ENCODE assay signal across 11 mouse cellular contexts in genomic region chr19:16386514-16386913, GRCm38 (mm10). TPM values are rescaled to one million over a fixed set of nuclear protein-coding genes. Genes with fewer than 3 reads are reported as not detected.
DNase-seq lines count a peak whose midpoint lies in the region; ATAC-seq and TF ChIP-seq lines count a peak whose summit lies in the region.
"Had no signal": no experiment of that assay in that cellular context is flagged by ENCODE, and none has a peak within 500 bp of the region (broad histone marks: within the 10 kb centered on the region; RNA-seq: fewer than 3 reads in every experiment).

No protein-coding gene starts in this region.

- 34% methylated on average over 6 of the region's 6 CpGs for WGBS in forebrain, postnatal 0 days
- WGBS in forebrain, embryonic 14.5 days, result 33% methylated on average over 6 of the region's 6 CpGs
- WGBS in limb, embryonic 10.5 days, result 91% methylated on average over 6 of the region's 6 CpGs
- 76% methylated on average over 6 of the region's 6 CpGs for WGBS in liver, postnatal 0 days (ENCODE audit: insufficient replicate concordance)

- DNase-seq in forebrain, postnatal 0 days, result peak; percentile 35
- DNase-seq in forebrain, embryonic 14.5 days (ENCODE audit: low spot score), result no peak
- peak; percentile 52 to 57 for DNase-seq in left cerebral cortex, adult 18-20 months (ENCODE audit: low spot score in 2 of 2)
- DNase-seq in left cerebral cortex, postnatal 4 days, result no peak
- peak; percentile 35 for DNase-seq in MN1 (ENCODE audit: low spot score)
- peak; percentile 28 to 74 for DNase-seq in left cerebral cortex, postnatal 14 days (ENCODE audit: low spot score in 2 of 2)
- no peak for DNase-seq in limb, embryonic 10.5 days (ENCODE audit: low spot score)
- no peak for DNase-seq in liver, postnatal 0 days
- DNase-seq: cerebellum, adult 2 months; thymus, postnatal 36 days had no signal

- no peak overlapping the region for H3K4me2 ChIP-seq in forebrain, postnatal 0 days (ENCODE audit: low read depth)
- H3K4me2 ChIP-seq in forebrain, embryonic 14.5 days (ENCODE audit: low read length), result no peak overlapping the region
- H3K4me2 ChIP-seq in liver, postnatal 0 days (ENCODE audit: low read depth, low read length), result no peak overlapping the region
- H3K4me2 ChIP-seq: lung, embryonic 15.5 days had no signal

- TF ChIP-seq CTCF in forebrain, postnatal 0 days (IDR thresholded peaks at IDR 0.05; ENCODE audit: low read depth), result no peak
- no peak for TF ChIP-seq CTCF in liver, postnatal 0 days (IDR thresholded peaks at IDR 0.05; ENCODE audit: low read depth)

- no peak for TF ChIP-seq EP300 in liver, postnatal 0 days (IDR thresholded peaks at IDR 0.05; ENCODE audit: low read depth)

- no peak overlapping the region for H3K4me3 ChIP-seq in forebrain, postnatal 0 days (ENCODE audit: low read depth, low read length)
- no peak overlapping the region for H3K4me3 ChIP-seq in forebrain, embryonic 14.5 days (ENCODE audit: low read depth, low read length)
- H3K4me3 ChIP-seq in limb, embryonic 10.5 days, result no peak overlapping the region
- no peak overlapping the region for H3K4me3 ChIP-seq in liver, postnatal 0 days (ENCODE audit: low read depth, low read length)
- H3K4me3 ChIP-seq: lung, embryonic 15.5 days had no signal

- no peaks in the 10 kb centered on the region for H3K27me3 ChIP-seq in forebrain, postnatal 0 days (ENCODE audit: insufficient read depth, low read length)
- no peaks in the 10 kb centered on the region for H3K27me3 ChIP-seq in forebrain, embryonic 14.5 days (replicated peaks; ENCODE audit: control insufficient read depth, insufficient read depth, low read length)
- no peaks in the 10 kb centered on the region for H3K27me3 ChIP-seq in limb, embryonic 10.5 days (ENCODE audit: low read depth, poor library complexity, severe bottlenecking)
- no peaks in the 10 kb centered on the region for H3K27me3 ChIP-seq in liver, postnatal 0 days (ENCODE audit: insufficient read depth, low read length)
- H3K27me3 ChIP-seq: lung, embryonic 15.5 days had no signal

- intact Hi-C loops in left cerebral cortex, postnatal 4 days (cut with DNase I), result no loop called here
- intact Hi-C loops in left cerebral cortex, postnatal 14 days (cut with DNase I), result no loop called here

- H3K36me3 ChIP-seq in forebrain, postnatal 0 days (ENCODE audit: insufficient read depth), result peaks cover 5% of the 10 kb centered on the region; the same call in 1 of the 2 replicates
- peaks cover 10% of the 10 kb centered on the region; the same call in 1 of the 2 replicates for H3K36me3 ChIP-seq in forebrain, embryonic 14.5 days (ENCODE audit: control insufficient read depth, insufficient read depth, low read length)
- H3K36me3 ChIP-seq in limb, embryonic 10.5 days, result peaks cover 26% of the 10 kb centered on the region
- H3K36me3 ChIP-seq in liver, postnatal 0 days (replicated peaks; ENCODE audit: insufficient read depth, low read length), result peaks cover 24% of the 10 kb centered on the region
- H3K36me3 ChIP-seq: lung, embryonic 15.5 days had no signal

- H3K27ac ChIP-seq in forebrain, postnatal 0 days (ENCODE audit: low read depth, low read length), result no peak overlapping the region
- H3K27ac ChIP-seq in forebrain, embryonic 14.5 days (ENCODE audit: low read depth, low read length), result no peak overlapping the region
- H3K27ac ChIP-seq in limb, embryonic 10.5 days, result no peak overlapping the region
- H3K27ac ChIP-seq in liver, postnatal 0 days (ENCODE audit: low read depth), result no peak overlapping the region
- H3K27ac ChIP-seq: lung, embryonic 15.5 days had no signal

- H3K4me1 ChIP-seq in forebrain, postnatal 0 days (ENCODE audit: insufficient read depth), result no peaks in the 10 kb centered on the region
- peaks cover 13% of the 10 kb centered on the region; the same call in 1 of the 2 replicates for H3K4me1 ChIP-seq in forebrain, embryonic 14.5 days (ENCODE audit: control insufficient read depth, insufficient read depth, low read length)
- no peaks in the 10 kb centered on the region for H3K4me1 ChIP-seq in limb, embryonic 10.5 days
- no peaks in the 10 kb centered on the region for H3K4me1 ChIP-seq in liver, postnatal 0 days (ENCODE audit: insufficient read depth)

- ATAC-seq in forebrain, postnatal 0 days, result peak; percentile 59
- no peak for ATAC-seq in forebrain, embryonic 14.5 days
- ATAC-seq in liver, postnatal 0 days, result no peak

- H3K9ac ChIP-seq in forebrain, postnatal 0 days, result no peak overlapping the region
- no peak overlapping the region for H3K9ac ChIP-seq in forebrain, embryonic 14.5 days (ENCODE audit: low read length)
- no peak overlapping the region for H3K9ac ChIP-seq in liver, postnatal 0 days (replicated peaks)
- H3K9ac ChIP-seq: lung, embryonic 15.5 days had no signal

- H3K9me3 ChIP-seq in forebrain, postnatal 0 days (ENCODE audit: low read length), result no peaks in the 10 kb centered on the region
- no peaks in the 10 kb centered on the region for H3K9me3 ChIP-seq in forebrain, embryonic 14.5 days (replicated peaks; ENCODE audit: control insufficient read depth, low read length)
- no peaks in the 10 kb centered on the region for H3K9me3 ChIP-seq in limb, embryonic 10.5 days (replicated peaks)
- no peaks in the 10 kb centered on the region for H3K9me3 ChIP-seq in liver, postnatal 0 days (ENCODE audit: low read length)
- H3K9me3 ChIP-seq: lung, embryonic 15.5 days had no signal

RNA-seq across cellular contexts. Expression of gene Gna14, which starts 49.0 kb away (rescaled TPM):
- 0.46 and 0.62 TPM in 2 replicates for total RNA-seq in forebrain, postnatal 0 days (2014; rRNA removed)
- 0.42 and 0.56 TPM in 2 replicates for polyA plus RNA-seq in forebrain, postnatal 0 days (2015; fragmentation: Nextera tagmentation; extraction: Ambion mirVana)
- polyA plus RNA-seq in forebrain, embryonic 14.5 days (2014; fragmentation: Nextera tagmentation; extraction: Ambion mirVana), result 1.5 and 1.8 TPM in 2 replicates
- under 1 TPM; 0.16 to 0.67 TPM for total RNA-seq in left cerebral cortex, adult 18-20 months (2021)
- total RNA-seq in left cerebral cortex, postnatal 4 days (2021), result under 1 TPM; 0.36 to 0.68 TPM
- under 1 TPM; 0.33 to 0.40 TPM for total RNA-seq in left cerebral cortex, postnatal 14 days (2021)
- polyA plus RNA-seq in limb, embryonic 10.5 days (2016; fragmentation: Nextera tagmentation; extraction: Ambion mirVana), result 0.46 and 0.48 TPM in 2 replicates
- 0.57 and 0.79 TPM in 2 replicates for polyA plus RNA-seq in liver, postnatal 0 days (2015; fragmentation: Nextera tagmentation; extraction: Ambion mirVana)

Comparison
In these comparisons a context has a peak if more than half of its experiments do, and no peak if none do; other contexts are left out.
1. DNase-seq: peak in forebrain, postnatal 0 days (single experiment), left cerebral cortex, adult 18-20 months (2 of 2), MN1 (single experiment) and left cerebral cortex, postnatal 14 days (2 of 2); none in forebrain, embryonic 14.5 days (single experiment), left cerebral cortex, postnatal 4 days (single experiment), limb, embryonic 10.5 days (single experiment) and liver, postnatal 0 days (single experiment).